Mouse (Mus musculus) right cerebral cortex, adult 18-20 months (tissue): Measurements from ENCODE around the gene Ccdc60.
A peak's percentile ranks its signal among the peaks of the same experiment; 100 is the strongest.

Experiments
- DNase-seq: peaks from one replicate; pipeline ENCODE4 v3.0.0; 2022; ENCODE audit warnings: mixed read lengths

Gene Ccdc60

DNA sequence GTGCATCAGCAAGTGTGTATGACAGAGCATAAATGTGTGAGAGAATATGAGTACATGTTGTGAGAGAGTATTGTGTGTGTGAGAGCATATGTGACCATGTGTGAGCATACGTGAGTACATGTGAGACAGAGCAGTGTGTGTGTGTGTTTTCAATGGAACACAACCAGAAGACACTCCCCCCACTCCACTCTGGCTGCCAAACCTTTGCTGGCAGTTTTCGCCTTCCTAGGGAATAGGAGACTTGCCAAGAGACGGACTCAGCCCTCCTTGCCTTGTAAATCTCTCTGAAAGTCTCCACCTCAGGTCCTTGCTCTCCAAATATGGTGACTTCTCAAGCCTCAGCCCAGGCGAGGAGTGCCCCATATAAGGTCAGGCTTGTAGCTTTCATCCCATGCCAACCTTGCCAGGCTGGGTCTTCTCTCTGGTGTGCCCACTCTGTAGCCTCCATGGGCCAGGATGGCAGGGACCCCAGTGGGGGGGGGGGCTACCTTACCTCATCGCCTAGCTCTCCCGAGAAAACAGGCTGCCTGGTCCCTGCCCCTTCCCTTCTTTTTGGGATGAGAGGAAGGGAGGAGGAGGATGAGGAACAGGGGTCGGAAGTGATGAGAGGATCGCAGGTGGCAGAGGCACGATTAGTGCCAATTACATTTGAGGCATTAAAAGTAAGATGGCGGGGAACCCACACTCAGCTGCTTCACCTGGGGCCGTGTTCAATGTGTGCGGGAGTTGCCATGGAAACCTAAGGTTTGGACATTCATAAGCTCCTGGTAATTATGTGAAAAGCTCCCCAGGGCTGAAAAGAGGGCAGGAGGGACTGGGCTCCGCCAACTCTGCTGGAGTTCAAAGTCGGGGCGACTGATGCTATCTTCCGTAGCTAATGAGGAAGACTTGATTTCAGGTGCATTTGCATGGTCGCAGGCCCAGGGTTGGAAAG, 19.3 kb downstream of the Ccdc60 start:
- DNase-seq = no peak

DNA sequence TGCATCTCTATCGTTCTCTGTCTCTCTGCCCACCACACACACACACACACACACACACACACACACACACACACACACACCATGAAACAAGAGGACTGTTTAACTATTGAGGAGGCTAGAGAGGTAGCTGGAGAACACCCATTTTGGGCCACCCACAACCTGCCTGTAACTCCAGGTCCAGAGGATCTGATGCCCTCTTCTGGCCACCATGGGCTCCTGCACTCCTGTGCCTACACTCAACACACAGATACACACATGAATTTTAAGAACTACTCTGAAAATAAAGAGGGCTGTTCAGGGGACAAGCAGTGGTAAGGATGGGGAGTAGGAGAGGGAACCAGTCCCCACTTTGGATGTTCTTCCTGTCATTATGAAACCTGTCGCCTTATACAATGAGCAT, 26.1 kb downstream of the Ccdc60 start:
- DNase-seq = no peak

DNA sequence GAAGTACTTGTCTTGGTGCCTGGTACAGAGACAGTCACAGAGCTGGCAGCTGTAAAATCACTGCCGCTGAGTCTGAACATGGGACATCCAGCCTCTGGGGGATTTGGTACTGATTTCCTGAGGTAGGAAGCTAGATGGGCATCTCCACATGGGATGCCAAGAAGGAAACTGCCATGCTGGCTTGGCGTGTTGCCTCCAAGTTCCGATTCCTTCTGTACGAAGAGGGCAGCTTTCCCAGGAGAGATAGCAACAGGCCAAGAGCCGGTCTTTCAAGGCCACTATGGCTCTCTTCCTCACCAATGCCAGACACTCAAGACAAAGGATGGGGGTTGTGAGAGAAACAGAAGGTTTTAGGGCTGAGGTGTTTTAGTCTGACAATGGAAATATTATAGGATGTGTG, 26.8 kb downstream of the Ccdc60 start:
- no peak for DNase-seq

DNA sequence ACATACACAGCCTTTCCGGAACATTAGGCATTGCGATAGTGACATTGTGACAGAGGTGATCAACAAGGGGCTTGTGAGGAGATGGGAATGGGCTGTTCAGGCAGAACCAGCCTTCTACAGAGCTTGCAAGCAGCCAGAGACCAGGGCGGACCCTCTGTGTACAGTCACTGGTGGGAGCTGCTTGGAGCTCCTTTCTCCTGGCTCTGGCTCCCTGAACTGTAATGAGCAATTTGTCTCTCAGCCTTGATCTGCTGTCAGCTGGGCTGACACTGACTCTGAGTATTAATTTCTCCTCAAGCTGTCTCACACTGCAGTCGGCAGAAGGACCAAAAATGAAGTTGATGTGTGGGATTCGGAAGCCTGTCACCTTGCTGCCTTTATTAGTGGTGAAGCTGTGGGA, 28.4 kb downstream of the Ccdc60 start:
- no peak for DNase-seq

DNA sequence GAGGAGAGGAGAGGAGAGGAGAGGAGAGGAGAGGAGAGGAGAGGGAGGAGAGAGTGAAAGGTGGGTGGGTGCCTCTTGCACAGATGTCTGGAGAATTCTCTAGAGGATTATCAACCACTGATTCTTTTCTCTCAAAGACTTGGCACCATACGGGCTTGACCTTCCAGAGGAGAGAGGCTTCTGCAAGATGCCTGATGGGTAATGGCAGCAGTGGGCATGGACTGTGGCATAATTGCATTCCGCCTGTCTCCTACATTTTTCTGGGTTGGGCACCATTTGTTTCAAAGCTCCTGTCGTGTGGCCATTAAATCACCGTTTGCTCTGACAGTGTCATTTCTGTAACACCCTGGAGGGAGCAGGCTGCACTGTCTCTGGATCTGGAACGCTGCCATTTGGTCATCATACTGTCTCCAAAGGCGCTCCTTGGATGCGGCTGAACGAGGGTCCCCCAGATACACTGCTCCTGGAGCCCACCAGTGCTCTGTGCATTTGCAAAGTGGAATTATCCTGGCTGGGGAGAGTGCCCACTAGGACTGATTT, 30.4 kb downstream of the Ccdc60 start:
- DNase-seq = no peak

DNA sequence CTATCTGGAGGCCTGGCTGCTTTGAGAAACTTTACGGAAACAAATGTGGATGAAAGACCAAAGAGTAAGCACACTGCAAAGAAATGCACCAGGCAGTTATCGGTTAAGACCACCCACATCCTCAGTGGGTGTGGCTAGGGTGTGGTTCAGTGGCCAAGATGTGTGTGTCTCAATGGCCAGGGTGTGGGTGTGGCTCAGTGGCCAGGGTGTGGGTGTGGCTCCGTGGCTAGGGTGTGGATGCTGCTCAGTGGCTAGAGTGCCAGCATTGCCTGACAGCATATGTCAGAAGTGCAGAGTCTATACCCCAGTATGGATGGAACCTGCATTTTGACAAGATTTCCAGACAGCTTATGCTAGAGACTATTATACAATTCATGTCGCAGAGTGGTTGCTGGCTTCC, 34.9 kb downstream of the Ccdc60 start:
- DNase-seq = no peak

DNA sequence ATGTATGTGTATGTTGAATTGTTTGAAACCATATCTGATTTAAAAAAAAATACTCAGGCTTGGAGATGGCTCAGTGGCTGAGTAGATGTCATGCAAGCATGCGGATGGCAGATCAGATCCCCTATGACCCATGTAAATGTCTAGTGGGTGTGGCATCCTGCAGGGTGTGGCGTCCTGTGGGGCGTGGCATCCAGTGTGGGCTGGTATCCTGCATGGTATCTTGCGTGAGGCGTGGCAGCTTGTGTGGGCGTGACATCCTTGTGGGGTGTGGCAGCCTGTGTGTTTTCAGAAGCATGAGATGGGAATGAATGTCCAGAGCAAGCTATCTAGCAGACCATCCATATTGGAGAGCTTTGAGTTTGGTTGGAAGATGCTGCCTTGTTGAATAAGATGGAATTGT, 36.6 kb downstream of the Ccdc60 start:
- no peak for DNase-seq

DNA sequence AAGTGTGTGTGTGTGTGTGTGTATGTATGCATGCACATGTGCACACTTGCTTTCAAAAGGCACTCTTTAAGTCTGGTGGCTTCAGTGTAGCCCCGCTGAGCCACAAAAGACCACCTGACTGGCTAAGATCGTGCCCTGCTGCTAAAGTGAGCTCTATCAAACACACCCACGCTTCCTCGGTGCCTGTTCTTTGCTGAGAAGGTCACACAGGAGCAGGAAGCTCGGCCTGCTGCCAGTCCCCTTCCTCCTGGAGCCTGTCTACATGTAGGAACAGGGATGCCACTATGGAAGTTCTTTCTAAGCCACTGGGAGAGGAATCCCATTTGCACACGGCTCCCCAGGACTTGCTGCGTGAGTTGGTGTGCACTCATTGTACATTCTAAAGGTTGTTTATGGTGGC, 42.1 kb downstream of the Ccdc60 start:
- DNase-seq = no peak

DNA sequence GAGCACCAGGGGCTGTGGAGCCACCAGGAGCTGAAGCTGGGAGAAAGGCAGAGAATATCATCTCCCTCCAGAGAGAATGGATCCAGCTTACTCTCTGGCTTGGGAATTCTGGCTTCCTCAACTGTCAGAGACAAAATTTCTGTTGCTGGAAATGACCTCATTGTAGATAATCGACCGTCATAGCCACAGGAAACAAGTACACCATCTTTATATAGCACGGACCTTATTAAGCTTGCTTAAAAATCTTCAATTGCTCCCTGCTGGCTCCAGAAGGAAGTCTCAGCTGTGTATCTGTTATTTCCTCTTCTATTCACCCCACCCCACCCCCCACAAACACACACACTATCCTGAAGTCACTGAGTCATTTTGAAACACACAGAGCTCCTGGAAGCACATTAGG, 44.3 kb downstream of the Ccdc60 start:
- no peak for DNase-seq

DNA sequence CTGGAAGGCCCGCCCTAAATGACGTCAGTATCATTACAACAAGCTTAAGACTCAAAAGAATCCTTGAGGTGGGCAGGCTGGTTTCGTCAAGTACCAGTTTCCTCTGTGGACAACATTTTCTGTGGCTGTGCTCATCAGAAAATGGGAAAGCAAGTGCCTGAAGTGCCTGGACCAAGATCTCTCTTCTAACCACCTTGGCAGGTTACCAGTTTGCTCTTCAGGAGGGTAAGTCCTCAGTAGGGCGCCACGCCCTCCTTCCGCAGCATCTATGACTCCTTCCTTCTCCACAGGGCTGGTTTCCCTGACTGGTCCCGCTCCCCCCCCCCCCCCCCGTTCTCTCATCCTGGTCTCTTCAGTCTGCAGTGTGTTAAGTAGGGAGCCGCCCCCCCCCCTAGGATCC, 45.2 kb downstream of the Ccdc60 start:
- DNase-seq = no peak

DNA sequence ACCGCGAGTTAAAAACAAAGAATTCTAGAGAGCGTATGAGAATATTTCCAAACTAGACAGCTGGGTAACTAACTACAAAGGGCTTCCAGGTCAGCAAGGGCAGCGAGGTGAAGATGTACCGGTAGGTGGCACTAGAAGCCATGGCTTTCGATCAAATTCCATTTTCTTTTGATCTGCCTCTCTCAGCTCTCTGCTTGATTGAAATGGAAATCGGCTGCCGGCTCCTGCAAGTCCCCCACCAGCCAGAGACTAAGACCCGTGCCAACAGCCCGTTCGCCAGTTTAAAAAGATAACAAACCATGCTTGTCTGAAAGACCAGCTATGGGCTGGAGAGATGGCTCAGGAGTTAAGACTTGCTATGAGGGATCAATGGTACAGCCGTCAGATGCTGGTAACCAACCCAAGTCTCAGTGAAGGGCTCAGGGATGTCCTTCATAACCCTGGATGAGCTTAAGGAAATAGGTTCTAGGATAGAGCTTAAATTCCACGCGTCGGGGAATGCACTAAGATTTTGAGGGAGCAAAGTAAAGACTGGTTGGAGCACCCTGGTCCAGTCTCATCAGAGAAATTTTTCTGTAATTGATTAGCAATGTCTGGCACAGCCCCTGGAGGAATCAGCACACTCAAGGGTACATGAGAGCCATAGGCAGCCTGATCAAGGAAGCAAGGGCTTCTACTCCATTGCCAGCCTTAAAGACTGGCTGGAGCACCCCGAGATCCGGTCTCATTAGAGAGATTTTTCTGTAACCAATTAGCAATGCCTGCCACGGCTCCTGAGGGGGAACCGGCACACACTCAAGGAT, 56.7 kb downstream of the Ccdc60 start:
- peak; percentile 58 for DNase-seq

DNA sequence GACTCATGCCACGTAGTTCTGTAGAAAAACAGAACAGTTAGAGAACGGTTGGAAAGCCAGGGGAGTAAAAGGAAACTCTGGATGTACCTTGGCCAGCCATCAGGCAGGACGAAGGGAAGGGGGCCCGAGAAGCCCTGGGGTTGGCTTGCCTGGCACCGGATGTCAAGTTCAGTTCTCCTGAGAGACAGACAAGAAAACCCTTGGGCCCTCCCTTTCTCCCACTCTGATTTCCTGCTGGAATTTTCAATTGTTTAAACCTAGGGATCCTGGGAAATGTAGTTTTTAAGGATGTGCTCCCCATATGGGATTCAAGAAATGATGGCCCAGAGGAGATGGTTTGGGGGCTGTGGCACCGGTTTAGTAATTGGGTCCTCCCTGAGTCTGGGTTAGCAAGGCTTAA, 60.4 kb downstream of the Ccdc60 start:
- no peak for DNase-seq

DNA sequence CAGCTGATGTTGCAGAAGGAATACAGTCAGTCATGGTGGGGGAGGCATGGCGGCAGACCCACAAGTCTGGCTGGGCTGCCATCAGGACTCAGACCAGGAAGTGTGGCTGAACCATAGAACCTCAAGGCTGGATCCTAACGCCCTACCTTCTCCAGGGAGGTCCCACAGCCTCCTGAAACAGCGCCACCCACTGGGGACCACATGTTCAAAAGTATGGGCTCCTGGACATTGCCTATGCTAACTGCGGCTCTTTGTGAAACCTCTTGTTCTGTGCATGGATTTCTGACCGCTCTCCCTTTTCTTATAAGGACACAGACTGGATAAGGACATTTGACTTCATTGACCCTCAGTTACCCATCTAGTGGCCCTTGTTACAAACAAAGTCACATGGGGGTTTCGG, 64.8 kb downstream of the Ccdc60 start:
- no peak for DNase-seq

DNA sequence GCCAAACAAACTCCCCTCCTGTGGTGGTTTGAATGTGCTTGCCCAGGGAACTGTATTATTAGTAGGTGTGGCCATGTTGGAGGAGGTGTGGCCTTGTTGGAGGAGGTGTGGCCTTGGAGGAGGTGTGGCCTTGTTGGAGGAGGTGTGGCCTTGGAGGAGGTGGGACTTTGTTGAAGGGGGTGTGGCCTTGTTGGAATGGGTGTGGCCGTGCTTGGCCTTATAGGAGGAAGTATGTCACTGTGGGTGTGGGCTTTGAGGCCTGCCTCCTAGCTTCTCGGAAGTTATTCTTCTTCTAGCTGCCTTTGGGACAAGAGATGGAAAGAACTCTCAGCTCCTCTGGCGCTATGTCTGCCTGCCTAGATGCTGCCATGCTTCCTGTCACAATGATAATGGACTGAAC, 66.9 kb downstream of the Ccdc60 start:
- no peak for DNase-seq

DNA sequence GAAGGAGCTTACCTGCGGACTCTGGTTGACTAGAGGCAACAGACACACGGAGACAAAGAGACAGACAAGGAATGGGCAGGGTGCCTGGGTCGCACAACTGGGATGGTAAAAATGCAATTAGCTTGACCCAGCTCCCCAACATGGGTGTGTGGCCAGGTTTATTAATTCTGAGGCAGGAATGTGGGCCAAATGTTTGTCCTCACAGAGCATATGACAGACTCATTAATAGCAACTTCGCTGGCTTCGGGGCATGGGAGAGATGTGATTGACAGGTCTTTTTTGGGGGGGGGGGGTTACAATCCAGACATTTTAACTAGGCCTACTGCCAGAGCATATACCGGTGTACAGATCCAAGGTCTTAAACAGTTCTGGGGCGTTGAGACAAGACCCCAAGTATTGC, 69.5 kb downstream of the Ccdc60 start:
- no peak for DNase-seq

DNA sequence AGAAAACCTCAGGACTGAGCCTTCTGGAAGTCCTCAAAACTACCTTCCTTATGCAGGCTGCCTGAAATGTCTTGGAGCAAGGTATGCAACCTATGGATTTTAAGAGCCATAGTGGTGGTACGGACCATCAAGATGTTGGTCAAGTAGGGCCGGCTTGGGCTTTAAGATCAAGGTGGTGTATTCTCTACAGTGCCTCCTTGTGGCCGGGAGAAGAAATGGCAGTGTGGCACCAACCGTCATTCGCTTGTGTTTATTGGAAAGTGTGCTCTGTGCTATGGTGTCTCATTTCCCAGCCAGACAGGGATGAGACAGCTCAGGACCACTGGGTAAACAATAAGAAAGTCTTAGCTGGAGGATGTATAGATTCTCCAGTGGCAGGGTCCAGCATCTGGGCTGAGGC, 76.1 kb downstream of the Ccdc60 start:
- no peak for DNase-seq

DNA sequence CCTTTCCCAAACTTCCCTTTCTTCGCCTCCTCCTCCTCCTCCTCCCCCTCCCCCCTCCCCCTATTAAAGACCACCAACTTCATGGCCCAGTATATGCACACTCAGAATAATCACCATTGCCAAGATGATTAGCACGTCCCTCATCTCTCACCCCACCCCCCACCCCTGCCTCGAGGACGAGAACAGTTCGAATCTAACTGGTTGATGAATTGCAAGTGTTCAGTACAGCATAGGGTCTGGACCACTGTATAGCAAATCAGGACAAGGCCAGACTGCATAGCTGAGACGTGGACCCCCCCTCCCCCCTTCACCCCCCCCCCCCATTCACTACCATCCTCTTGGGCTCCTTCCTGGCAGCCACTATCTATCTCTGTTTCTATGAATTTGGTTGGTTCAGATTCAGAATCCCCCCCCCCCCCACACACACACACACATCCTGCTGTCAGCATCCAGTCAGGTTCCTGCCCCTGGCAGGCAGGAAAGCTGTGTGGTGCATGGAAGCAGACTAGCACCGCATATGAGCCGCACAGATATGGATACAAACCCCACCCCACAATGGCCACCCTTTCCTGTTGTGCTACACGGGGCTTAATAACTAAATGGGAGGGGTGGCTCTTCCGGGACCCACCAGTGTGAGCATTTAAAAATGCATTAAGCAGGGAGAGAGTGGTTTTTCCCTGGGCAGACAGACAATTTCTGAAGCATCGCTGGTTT, 79.2 kb downstream of the Ccdc60 start:
- DNase-seq = no peak

DNA sequence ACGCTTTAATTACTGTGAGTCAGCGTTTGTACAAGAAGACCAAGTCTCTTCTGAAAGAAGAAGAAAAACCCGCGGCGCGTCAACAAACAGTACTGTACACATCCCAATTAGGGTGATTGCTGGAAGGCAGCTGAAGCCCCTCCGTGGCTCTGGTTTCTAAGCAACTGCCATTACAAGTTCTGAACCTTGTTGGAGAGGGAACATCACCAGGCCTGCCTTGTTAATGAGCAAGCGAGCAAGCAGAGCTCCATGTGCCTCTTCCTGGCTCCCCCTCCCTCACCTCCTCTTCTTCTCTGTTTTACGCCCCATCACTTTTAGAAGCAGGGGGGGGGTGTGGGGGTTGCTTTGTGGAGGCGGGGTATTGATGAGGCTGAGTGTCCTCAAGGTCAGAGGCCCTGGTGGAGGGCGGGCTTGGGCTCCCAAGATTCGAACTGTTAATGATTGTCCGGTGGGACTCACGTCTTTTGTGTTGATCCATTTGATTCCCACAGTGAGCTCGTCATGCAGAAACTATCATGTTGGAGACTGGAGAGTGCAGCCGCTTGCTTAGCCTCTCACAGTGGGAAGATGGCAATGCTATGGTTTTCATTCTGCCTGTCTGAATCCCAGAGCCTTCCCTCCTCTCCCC, 79.9 kb downstream of the Ccdc60 start:
- peak; percentile 12 for DNase-seq

DNA sequence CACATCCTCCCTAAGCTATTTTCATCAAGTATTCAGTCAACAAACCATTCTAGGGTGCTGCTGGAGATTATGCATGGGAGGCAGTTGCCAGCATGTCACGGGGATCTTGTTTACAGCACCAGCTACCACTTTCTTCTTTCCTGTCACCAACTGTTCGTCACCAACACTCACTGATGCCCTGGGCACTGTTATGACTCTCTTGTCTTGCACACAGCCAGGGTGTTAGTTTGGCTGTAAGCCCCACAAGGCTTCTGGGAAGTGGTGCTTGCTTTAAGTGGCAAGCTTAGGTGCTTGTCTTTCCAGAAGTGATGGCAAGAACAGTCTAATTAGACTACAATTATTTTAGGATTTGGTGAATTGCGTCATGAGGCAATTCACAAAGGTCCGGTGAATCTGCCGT, 86.1 kb downstream of the Ccdc60 start:
- DNase-seq = no peak

DNA sequence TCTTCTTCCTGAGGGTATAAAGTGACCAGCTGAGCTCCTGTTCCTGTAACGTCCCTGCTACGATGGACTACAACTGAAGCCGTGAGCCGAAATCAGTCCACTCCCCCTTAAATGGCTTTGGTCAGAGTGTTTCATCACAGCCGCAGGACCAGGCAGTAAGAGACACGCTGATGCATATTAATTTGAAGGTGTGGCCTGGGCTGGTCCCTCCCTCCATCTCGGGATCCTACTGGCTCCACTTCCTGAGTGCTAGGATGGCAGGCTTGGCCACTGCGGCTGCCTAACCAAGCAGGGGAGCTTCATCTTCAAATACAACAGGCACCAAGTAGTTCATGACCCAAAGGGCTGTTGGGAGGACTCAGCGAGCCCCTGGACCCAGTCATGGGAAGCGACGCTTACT, 94.3 kb downstream of the Ccdc60 start:
- DNase-seq = no peak

DNA sequence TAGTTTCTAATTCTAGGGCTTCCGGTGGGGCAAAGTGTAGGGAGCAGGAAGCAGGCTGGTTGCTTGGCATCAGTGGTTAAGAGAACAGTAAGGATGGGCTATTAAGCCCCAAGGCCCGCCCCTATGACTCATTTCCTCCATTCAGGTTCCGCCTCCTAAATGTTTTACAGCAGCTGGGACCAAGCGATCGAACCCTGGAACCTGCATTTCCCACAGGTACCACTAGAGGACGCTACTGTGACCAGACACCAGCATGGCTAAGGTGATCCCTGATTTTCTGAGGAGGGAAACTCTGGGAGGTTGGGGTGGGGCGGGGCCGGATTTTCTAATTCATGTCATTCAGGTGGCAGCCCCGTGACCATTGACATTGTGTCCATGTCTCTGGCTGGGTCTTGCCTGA, 96.1 kb downstream of the Ccdc60 start:
- no peak for DNase-seq

DNA sequence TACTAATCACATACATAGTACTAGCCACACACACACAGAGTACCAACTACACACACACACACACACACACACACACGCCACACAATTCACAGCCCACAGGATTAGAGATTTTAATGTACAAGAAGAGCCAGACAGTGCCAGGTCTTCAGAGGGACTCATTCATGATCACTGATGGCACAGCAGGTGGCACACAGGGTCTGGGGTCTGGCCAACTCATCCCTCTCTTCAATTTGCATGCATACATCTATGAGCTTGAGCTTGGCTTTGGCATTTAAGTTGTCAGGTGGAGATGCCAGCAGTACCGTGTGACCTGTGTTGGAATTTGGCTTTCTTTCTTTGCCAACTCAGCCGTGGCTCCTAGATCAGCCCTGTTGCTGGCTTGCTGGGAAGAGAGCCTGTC, 97.2 kb downstream of the Ccdc60 start:
- DNase-seq = no peak

DNA sequence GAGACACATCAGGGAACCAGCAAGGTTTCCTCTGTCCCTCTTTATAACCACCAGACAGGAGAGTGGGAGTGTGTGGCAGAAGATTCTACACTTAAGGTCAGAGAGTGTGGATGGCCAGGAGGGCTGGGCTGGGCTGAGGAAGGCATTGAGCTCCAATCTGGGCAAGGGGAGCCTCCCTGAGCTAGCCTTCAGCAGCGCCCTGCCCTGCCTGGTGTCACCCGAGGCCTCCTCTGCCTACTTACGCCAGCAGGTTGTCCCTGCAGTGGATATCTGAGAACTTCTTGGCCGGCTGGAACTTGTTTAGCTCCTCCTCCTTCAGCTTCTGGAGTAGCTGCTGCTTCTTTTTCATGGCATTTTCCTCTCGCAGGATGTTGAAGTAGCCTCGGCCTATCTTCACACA, 99.0 kb downstream of the Ccdc60 start:
- DNase-seq = no peak
